22 mouse cellular contexts compared by ENCODE assay signal in genomic region chr9:87411044-87411443, GRCm38 (mm10).
DNase-seq lines count a peak whose midpoint lies in the region; ATAC-seq and TF ChIP-seq lines count a peak whose summit lies in the region.
"Had no signal": no experiment of that assay in that cellular context is flagged by ENCODE, and none has a peak within 500 bp of the region (broad histone marks: within the 10 kb centered on the region; RNA-seq: fewer than 3 reads in every experiment).

No protein-coding gene starts in this region.

- 90% methylated on average over 7 of the region's 7 CpGs for WGBS in midbrain, embryonic 11.5 days
- WGBS in midbrain, postnatal 0 days: 86% methylated on average over 7 of the region's 7 CpGs
- 43% methylated on average over 7 of the region's 7 CpGs for WGBS in limb, embryonic 10.5 days
- WGBS in limb, embryonic 12.5 days: 15% methylated on average over 7 of the region's 7 CpGs
- 91% methylated on average over 7 of the region's 7 CpGs for WGBS in forebrain, embryonic 10.5 days

- TF ChIP-seq CTCF in midbrain, postnatal 0 days (IDR thresholded peaks at IDR 0.05): no peak

- no peak overlapping the region for H3K4me2 ChIP-seq in midbrain, embryonic 11.5 days
- no peak overlapping the region for H3K4me2 ChIP-seq in midbrain, postnatal 0 days (ENCODE audit: low read depth, low read length, poor library complexity, severe bottlenecking)
- no peak overlapping the region for H3K4me2 ChIP-seq in limb, embryonic 12.5 days
- H3K4me2 ChIP-seq: embryonic facial prominence, embryonic 12.5 days; forebrain, embryonic 12.5 days had no signal

- H3K4me1 ChIP-seq in midbrain, embryonic 11.5 days (ENCODE audit: control insufficient read depth, insufficient read depth, low read length): no peaks in the 10 kb centered on the region
- H3K4me1 ChIP-seq in midbrain, postnatal 0 days (ENCODE audit: insufficient read depth, low read length): no peaks in the 10 kb centered on the region
- peaks cover 64% of the 10 kb centered on the region for H3K4me1 ChIP-seq in limb, embryonic 10.5 days
- peaks cover 59% of the 10 kb centered on the region for H3K4me1 ChIP-seq in limb, embryonic 12.5 days (replicated peaks)
- H3K4me1 ChIP-seq in forebrain, embryonic 10.5 days: no peaks in the 10 kb centered on the region
- H3K4me1 ChIP-seq: forebrain, embryonic 12.5 days had no signal

- DNase-seq in midbrain, embryonic 11.5 days (ENCODE audit: low spot score, missing footprints): peak; percentile 78
- no peak for DNase-seq in midbrain, postnatal 0 days (ENCODE audit: low spot score)
- DNase-seq in limb, embryonic 10.5 days (ENCODE audit: low spot score): peak; percentile 34
- DNase-seq in right cerebral cortex, postnatal 14 days: no peak
- no peak for DNase-seq in forebrain, embryonic 10.5 days (ENCODE audit: extremely low spot score, low spot score)
- DNase-seq: adrenal gland, adult 8-10 months; adrenal gland, postnatal 14 days; adrenal gland, postnatal 36 days; B cell, adult 2 months; cerebellum, adult 11-12 months; cerebellum, adult 2 months; cerebellum, adult 9-10 months; cerebellum, postnatal 10 days; cerebellum, postnatal 25 days had no signal

- H3K9ac ChIP-seq in midbrain, embryonic 11.5 days (ENCODE audit: low read length): no peak overlapping the region
- no peak overlapping the region for H3K9ac ChIP-seq in midbrain, postnatal 0 days (replicated peaks; ENCODE audit: low read length, poor library complexity, severe bottlenecking)
- H3K9ac ChIP-seq in limb, embryonic 12.5 days (replicated peaks): no peak overlapping the region
- H3K9ac ChIP-seq: embryonic facial prominence, embryonic 12.5 days; forebrain, embryonic 12.5 days had no signal

- no peaks in the 10 kb centered on the region for H3K9me3 ChIP-seq in midbrain, embryonic 11.5 days (ENCODE audit: control insufficient read depth, low read length)
- no peaks in the 10 kb centered on the region for H3K9me3 ChIP-seq in midbrain, postnatal 0 days (ENCODE audit: low read length)
- no peaks in the 10 kb centered on the region for H3K9me3 ChIP-seq in limb, embryonic 10.5 days (replicated peaks)
- H3K9me3 ChIP-seq in limb, embryonic 12.5 days: no peaks in the 10 kb centered on the region
- H3K9me3 ChIP-seq in forebrain, embryonic 10.5 days: no peaks in the 10 kb centered on the region
- H3K9me3 ChIP-seq: embryonic facial prominence, embryonic 10.5 days; embryonic facial prominence, embryonic 12.5 days; forebrain, embryonic 12.5 days had no signal

- no peak overlapping the region for H3K27ac ChIP-seq in midbrain, embryonic 11.5 days (ENCODE audit: low read depth, low read length)
- no peak overlapping the region for H3K27ac ChIP-seq in midbrain, postnatal 0 days (ENCODE audit: low read depth, low read length)
- H3K27ac ChIP-seq in limb, embryonic 10.5 days: peak overlapping the region; percentile 39; the same call in 1 of the 2 replicates
- H3K27ac ChIP-seq in limb, embryonic 12.5 days: no peak overlapping the region
- H3K27ac ChIP-seq in forebrain, embryonic 10.5 days: no peak overlapping the region
- H3K27ac ChIP-seq: embryonic facial prominence, embryonic 10.5 days; embryonic facial prominence, embryonic 12.5 days; forebrain, embryonic 12.5 days had no signal

- ATAC-seq in midbrain, embryonic 11.5 days (ENCODE audit: low FRiP score): no peak
- ATAC-seq in midbrain, postnatal 0 days (ENCODE audit: low FRiP score): no peak
- ATAC-seq in limb, embryonic 12.5 days (ENCODE audit: insufficient number of reproducible peaks, insufficient read depth, low FRiP score, low TSS enrichment, low read depth): 0 out of 2 replicates have a peak, but pooled peaks have one; percentile 27
- ATAC-seq: activated CD4-positive, CD25-positive, alpha-beta regulatory T cell, adult 4 months; forebrain, embryonic 14.5 days; forebrain, embryonic 16.5 days; Patski had no signal

- no peaks in the 10 kb centered on the region for H3K36me3 ChIP-seq in midbrain, embryonic 11.5 days (ENCODE audit: control insufficient read depth, insufficient read depth, low read length)
- no peaks in the 10 kb centered on the region for H3K36me3 ChIP-seq in midbrain, postnatal 0 days (ENCODE audit: insufficient read depth, low read length)
- H3K36me3 ChIP-seq in limb, embryonic 10.5 days: no peaks in the 10 kb centered on the region
- H3K36me3 ChIP-seq in limb, embryonic 12.5 days: no peaks in the 10 kb centered on the region
- no peaks in the 10 kb centered on the region for H3K36me3 ChIP-seq in forebrain, embryonic 10.5 days (replicated peaks)
- H3K36me3 ChIP-seq: embryonic facial prominence, embryonic 10.5 days; embryonic facial prominence, embryonic 12.5 days; forebrain, embryonic 12.5 days had no signal

- H3K4me3 ChIP-seq in midbrain, embryonic 11.5 days (ENCODE audit: low read depth, low read length): no peak overlapping the region
- H3K4me3 ChIP-seq in midbrain, postnatal 0 days (ENCODE audit: low read depth, low read length): no peak overlapping the region
- no peak overlapping the region for H3K4me3 ChIP-seq in limb, embryonic 10.5 days
- no peak overlapping the region for H3K4me3 ChIP-seq in limb, embryonic 12.5 days (replicated peaks)
- no peak overlapping the region for H3K4me3 ChIP-seq in forebrain, embryonic 10.5 days
- H3K4me3 ChIP-seq: embryonic facial prominence, embryonic 10.5 days; embryonic facial prominence, embryonic 12.5 days; forebrain, embryonic 12.5 days had no signal

- no peaks in the 10 kb centered on the region for H3K27me3 ChIP-seq in midbrain, embryonic 11.5 days (ENCODE audit: control insufficient read depth, insufficient read depth, low read length)
- H3K27me3 ChIP-seq in midbrain, postnatal 0 days (ENCODE audit: insufficient read depth, low read length): no peaks in the 10 kb centered on the region
- peaks cover 55% of the 10 kb centered on the region for H3K27me3 ChIP-seq in limb, embryonic 10.5 days (ENCODE audit: low read depth, poor library complexity, severe bottlenecking)
- peaks cover 53% of the 10 kb centered on the region for H3K27me3 ChIP-seq in limb, embryonic 12.5 days
- H3K27me3 ChIP-seq in forebrain, embryonic 10.5 days (ENCODE audit: poor library complexity, severe bottlenecking): no peaks in the 10 kb centered on the region
- H3K27me3 ChIP-seq: forebrain, embryonic 12.5 days had no signal

Comparison
In these comparisons a context has a peak if more than half of its experiments do, and no peak if none do; other contexts are left out.
1. DNase-seq: peak in midbrain, embryonic 11.5 days (single experiment) and limb, embryonic 10.5 days (single experiment); none in midbrain, postnatal 0 days (single experiment), right cerebral cortex, postnatal 14 days (single experiment) and forebrain, embryonic 10.5 days (single experiment).